Mouse (Mus musculus): Measurements from ENCODE around the gene Pdlim3. TPM values are rescaled to one million over a fixed set of nuclear protein-coding genes. Genes with fewer than 3 reads are reported as not detected.
A peak's percentile ranks its signal among the peaks of the same experiment; 100 is the strongest.
"Not testable (repeated sequence)": the region's sequence is repeated elsewhere in the genome, so short reads cannot be mapped to it uniquely, and the experiment has no call there.

Gene Pdlim3
- 0.30 and 0.76 TPM in 2 replicates for polyA plus RNA-seq (2011; ENCODE audit: insufficient read length, low read depth, missing spikeins)

GRCm38 (mm10) chr8:45885202-45885685, at the start of gene Pdlim3:
Gene Pdlim3, plus strand, starts transcription at chr8:45885461.
- Histone ChIP-seq H3K4me1 (ENCODE audit: control insufficient read depth, insufficient read depth, low read length) (no peaks in the 10 kb centered on the region), H3K27ac (ENCODE audit: insufficient read depth, low read length) (no peak within 1 kb of the TSS), H3K4me3 (ENCODE audit: insufficient read depth, low read length) (peak within 1 kb of the TSS; percentile 33)
- TF ChIP-seq POLR2A (IDR thresholded peaks at IDR 0.05; ENCODE audit: low read depth, low read length): no peak
- TF ChIP-seq CTCF (IDR thresholded peaks at IDR 0.05; ENCODE audit: borderline replicate concordance, insufficient read depth, low read length): no peak

GRCm38 (mm10) chr8:45843306-45843705, 42.0 kb upstream of the Pdlim3 start:
- no peak overlapping the region for H3K27ac ChIP-seq (ENCODE audit: insufficient read depth, low read length)

GRCm38 (mm10) chr8:45844097-45844885, 41.0 kb upstream of the Pdlim3 start:
- TF ChIP-seq POLR2A (IDR thresholded peaks at IDR 0.05; ENCODE audit: low read depth, low read length) (no peak), CTCF (IDR thresholded peaks at IDR 0.05; ENCODE audit: borderline replicate concordance, insufficient read depth, low read length) (no peak)
- Histone ChIP-seq H3K27ac (ENCODE audit: insufficient read depth, low read length) (no peak overlapping the region), H3K4me1 (ENCODE audit: control insufficient read depth, insufficient read depth, low read length) (no peaks in the 10 kb centered on the region; the same call in 1 of the 2 replicates), H3K4me3 (ENCODE audit: insufficient read depth, low read length) (no peak overlapping the region)

More at GRCm38 (mm10) chr8:45843306-45843705, 42.0 kb upstream of the Pdlim3 start:
- TF ChIP-seq POLR2A (IDR thresholded peaks at IDR 0.05; ENCODE audit: low read depth, low read length): no peak
- no peak for TF ChIP-seq CTCF (IDR thresholded peaks at IDR 0.05; ENCODE audit: borderline replicate concordance, insufficient read depth, low read length)
- H3K4me1 ChIP-seq (ENCODE audit: control insufficient read depth, insufficient read depth, low read length): no peaks in the 10 kb centered on the region; the same call in 1 of the 2 replicates
- no peak overlapping the region for H3K4me3 ChIP-seq (ENCODE audit: insufficient read depth, low read length)

GRCm38 (mm10) chr8:45844911-45845481, 40.3 kb upstream of the Pdlim3 start:
- H3K4me3 ChIP-seq (ENCODE audit: insufficient read depth, low read length): no peak overlapping the region
- H3K27ac ChIP-seq (ENCODE audit: insufficient read depth, low read length): no peak overlapping the region
- H3K4me1 ChIP-seq (ENCODE audit: control insufficient read depth, insufficient read depth, low read length): no peaks in the 10 kb centered on the region; the same call in 1 of the 2 replicates
- no peak for TF ChIP-seq CTCF (IDR thresholded peaks at IDR 0.05; ENCODE audit: borderline replicate concordance, insufficient read depth, low read length)
- no peak for TF ChIP-seq POLR2A (IDR thresholded peaks at IDR 0.05; ENCODE audit: low read depth, low read length)

GRCm38 (mm10) chr8:45845906-45846305, 39.4 kb upstream of the Pdlim3 start:
- no peak overlapping the region for H3K27ac ChIP-seq (ENCODE audit: insufficient read depth, low read length)

GRCm38 (mm10) chr8:45855118-45855517, 30.1 kb upstream of the Pdlim3 start:
- TF ChIP-seq POLR2A (IDR thresholded peaks at IDR 0.05; ENCODE audit: low read depth, low read length) (no peak), CTCF (IDR thresholded peaks at IDR 0.05; ENCODE audit: borderline replicate concordance, insufficient read depth, low read length) (no peak)
- no peaks in the 10 kb centered on the region for H3K4me1 ChIP-seq (ENCODE audit: control insufficient read depth, insufficient read depth, low read length)
- H3K27ac ChIP-seq (ENCODE audit: insufficient read depth, low read length): no peak overlapping the region
- H3K4me3 ChIP-seq (ENCODE audit: insufficient read depth, low read length): no peak overlapping the region

More at GRCm38 (mm10) chr8:45845906-45846305, 39.4 kb upstream of the Pdlim3 start:
- H3K4me3 ChIP-seq (ENCODE audit: insufficient read depth, low read length): no peak overlapping the region
- TF ChIP-seq CTCF (IDR thresholded peaks at IDR 0.05; ENCODE audit: borderline replicate concordance, insufficient read depth, low read length) (no peak), POLR2A (IDR thresholded peaks at IDR 0.05; ENCODE audit: low read depth, low read length) (no peak)
- no peaks in the 10 kb centered on the region; the same call in 1 of the 2 replicates for H3K4me1 ChIP-seq (ENCODE audit: control insufficient read depth, insufficient read depth, low read length)

- no peak for TF ChIP-seq POLR2A (IDR thresholded peaks at IDR 0.05; ENCODE audit: low read depth, low read length)
- no peak for TF ChIP-seq CTCF (IDR thresholded peaks at IDR 0.05; ENCODE audit: borderline replicate concordance, insufficient read depth, low read length)
- H3K4me1 ChIP-seq (ENCODE audit: control insufficient read depth, insufficient read depth, low read length): no peaks in the 10 kb centered on the region
- no peak overlapping the region for H3K4me3 ChIP-seq (ENCODE audit: insufficient read depth, low read length)
- no peak overlapping the region for H3K27ac ChIP-seq (ENCODE audit: insufficient read depth, low read length)
Measured at GRCm38 (mm10) chr8:45857734-45858133, 27.5 kb upstream of the Pdlim3 start.

- no peak overlapping the region for H3K4me3 ChIP-seq (ENCODE audit: insufficient read depth, low read length)
- no peak for TF ChIP-seq CTCF (IDR thresholded peaks at IDR 0.05; ENCODE audit: borderline replicate concordance, insufficient read depth, low read length)
- TF ChIP-seq POLR2A (IDR thresholded peaks at IDR 0.05; ENCODE audit: low read depth, low read length): no peak
- no peaks in the 10 kb centered on the region for H3K4me1 ChIP-seq (ENCODE audit: control insufficient read depth, insufficient read depth, low read length)
- H3K27ac ChIP-seq (ENCODE audit: insufficient read depth, low read length): no peak overlapping the region
Measured at GRCm38 (mm10) chr8:45858391-45858790, 26.9 kb upstream of the Pdlim3 start.

- not testable (repeated sequence) for H3K27ac ChIP-seq (ENCODE audit: insufficient read depth, low read length); H3K4me3 ChIP-seq (ENCODE audit: insufficient read depth, low read length); H3K4me1 ChIP-seq (ENCODE audit: control insufficient read depth, insufficient read depth, low read length)
Measured at GRCm38 (mm10) chr8:45871587-45871986, 13.7 kb upstream of the Pdlim3 start.

- H3K27ac ChIP-seq (ENCODE audit: insufficient read depth, low read length): no peak overlapping the region
- H3K4me3 ChIP-seq (ENCODE audit: insufficient read depth, low read length): no peak overlapping the region
- no peaks in the 10 kb centered on the region; the same call in 1 of the 2 replicates for H3K4me1 ChIP-seq (ENCODE audit: control insufficient read depth, insufficient read depth, low read length)
- TF ChIP-seq POLR2A (IDR thresholded peaks at IDR 0.05; ENCODE audit: low read depth, low read length): no peak
- TF ChIP-seq CTCF (IDR thresholded peaks at IDR 0.05; ENCODE audit: borderline replicate concordance, insufficient read depth, low read length): no peak
Measured at GRCm38 (mm10) chr8:45872077-45872476, 13.2 kb upstream of the Pdlim3 start.

Measured in embryonic fibroblast, embryonic 13.5 days (primary cell).